Mouse (Mus musculus): ENCODE results near the gene Yae1d1. TPM values are rescaled to one million over a fixed set of nuclear protein-coding genes. Genes with fewer than 3 reads are reported as not detected.

The Yae1d1 gene
- total and polyA plus RNA-seq, 2 experiments from 2014 or later = 45.1 to 78.0 TPM

- WGBS = 35% methylated on average over 7 of the region's 7 CpGs
- Histone ChIP-seq H3K9ac (replicated peaks; ENCODE audit: low read depth, low read length) (peak overlapping the region; percentile 71; the same call in 1 of the 2 replicates), H3K4me2 (ENCODE audit: low read depth, low read length) (peak overlapping the region; percentile 81), H3K27me3 (ENCODE audit: control insufficient read depth, insufficient read depth, low read length) (no peaks in the 10 kb centered on the region), H3K27ac (ENCODE audit: low read depth) (peak overlapping the region; percentile 88), H3K4me3 (ENCODE audit: low read depth, low read length) (peak overlapping the region; percentile 62), H3K4me1 (ENCODE audit: control insufficient read depth, insufficient read depth) (peaks cover 14% of the 10 kb centered on the region; the same call in 1 of the 2 replicates), H3K36me3 (replicated peaks; ENCODE audit: control insufficient read depth, insufficient read depth, low read length) (0 out of 2 replicates have a peak, but pooled peaks cover 6% of the 10 kb centered on the region), H3K9me3 (replicated peaks; ENCODE audit: control insufficient read depth, low read length) (no peaks in the 10 kb centered on the region)
- TF ChIP-seq CTCF (IDR thresholded peaks at IDR 0.05; ENCODE audit: low read depth) = no peak
- DNase-seq (ENCODE audit: low spot score) (no peak), ATAC-seq (ENCODE audit: insufficient read depth, low read depth) (no peak)
Measured at GRCm38 (mm10) chr13:17993515-17993847, 332 bp upstream of the Yae1d1 start.

GRCm38 (mm10) chr13:17992009-17992408 is 1.1 kb downstream of the Yae1d1 start:
- Histone ChIP-seq H3K9ac (replicated peaks; ENCODE audit: low read depth, low read length) (peak overlapping the region; percentile 71; the same call in 1 of the 2 replicates), H3K4me2 (ENCODE audit: low read depth, low read length) (peak overlapping the region; percentile 81), H3K9me3 (replicated peaks; ENCODE audit: control insufficient read depth, low read length) (no peaks in the 10 kb centered on the region), H3K4me1 (ENCODE audit: control insufficient read depth, insufficient read depth) (peaks cover 14% of the 10 kb centered on the region; the same call in 1 of the 2 replicates), H3K27ac (ENCODE audit: low read depth) (0 out of 2 replicates have a peak overlapping the region, but pooled peaks have one; percentile 88), H3K4me3 (ENCODE audit: low read depth, low read length) (peak overlapping the region; percentile 62), H3K36me3 (replicated peaks; ENCODE audit: control insufficient read depth, insufficient read depth, low read length) (peaks cover 15% of the 10 kb centered on the region), H3K27me3 (ENCODE audit: control insufficient read depth, insufficient read depth, low read length) (no peaks in the 10 kb centered on the region)
- ATAC-seq (ENCODE audit: insufficient read depth, low read depth) (no peak), DNase-seq (ENCODE audit: low spot score) (no peak)
- TF ChIP-seq EP300 (IDR thresholded peaks at IDR 0.05; ENCODE audit: low read depth) = no peak
- TF ChIP-seq CTCF (IDR thresholded peaks at IDR 0.05; ENCODE audit: low read depth) = no peak
- WGBS = 11% methylated on average over 4 of the region's 4 CpGs

- H3K27me3 ChIP-seq (ENCODE audit: control insufficient read depth, insufficient read depth, low read length) = no peaks in the 10 kb centered on the region
- no peak overlapping the region for H3K4me3 ChIP-seq (ENCODE audit: low read depth, low read length)
- 25% methylated on average over 4 of the region's 4 CpGs for WGBS
- DNase-seq (ENCODE audit: low spot score) (peak; percentile 47), ATAC-seq (ENCODE audit: insufficient read depth, low read depth) (peak; percentile 44)
- H3K36me3 ChIP-seq (replicated peaks; ENCODE audit: control insufficient read depth, insufficient read depth, low read length) = peaks cover 48% of the 10 kb centered on the region
- no peak overlapping the region for H3K9ac ChIP-seq (replicated peaks; ENCODE audit: low read depth, low read length)
- no peaks in the 10 kb centered on the region for H3K4me1 ChIP-seq (ENCODE audit: control insufficient read depth, insufficient read depth)
- peak; percentile 75 for TF ChIP-seq CTCF (IDR thresholded peaks at IDR 0.05; ENCODE audit: low read depth)
- no peak for TF ChIP-seq EP300 (IDR thresholded peaks at IDR 0.05; ENCODE audit: low read depth)
- no peak overlapping the region for H3K27ac ChIP-seq (ENCODE audit: low read depth)
- H3K4me2 ChIP-seq (ENCODE audit: low read depth, low read length) = no peak overlapping the region
- H3K9me3 ChIP-seq (replicated peaks; ENCODE audit: control insufficient read depth, low read length) = no peaks in the 10 kb centered on the region
Measured at GRCm38 (mm10) chr13:17983194-17983593, 10.0 kb downstream of the Yae1d1 start.

GRCm38 (mm10) chr13:17982634-17983033 is 10.5 kb downstream of the Yae1d1 start:
- ATAC-seq (ENCODE audit: insufficient read depth, low read depth) (no peak), DNase-seq (ENCODE audit: low spot score) (no peak)
- Histone ChIP-seq H3K4me2 (ENCODE audit: low read depth, low read length) (no peak overlapping the region), H3K36me3 (replicated peaks; ENCODE audit: control insufficient read depth, insufficient read depth, low read length) (peaks cover 45% of the 10 kb centered on the region), H3K9me3 (replicated peaks; ENCODE audit: control insufficient read depth, low read length) (no peaks in the 10 kb centered on the region), H3K27me3 (ENCODE audit: control insufficient read depth, insufficient read depth, low read length) (no peaks in the 10 kb centered on the region), H3K9ac (replicated peaks; ENCODE audit: low read depth, low read length) (no peak overlapping the region), H3K27ac (ENCODE audit: low read depth) (no peak overlapping the region), H3K4me3 (ENCODE audit: low read depth, low read length) (no peak overlapping the region), H3K4me1 (ENCODE audit: control insufficient read depth, insufficient read depth) (no peaks in the 10 kb centered on the region)
- WGBS = 70% methylated on average over 5 of the region's 5 CpGs
- TF ChIP-seq EP300 (IDR thresholded peaks at IDR 0.05; ENCODE audit: low read depth) (no peak), CTCF (IDR thresholded peaks at IDR 0.05; ENCODE audit: low read depth) (no peak)

- ATAC-seq (ENCODE audit: insufficient read depth, low read depth) = no peak
- whole genome bisulfite sequencing = 61% methylated on average over 8 of the region's 8 CpGs
Measured at GRCm38 (mm10) chr13:17976854-17977739, 16.1 kb downstream of the Yae1d1 start.

More at GRCm38 (mm10) chr13:17976854-17977739, 16.1 kb downstream of the Yae1d1 start:
- H3K9ac ChIP-seq (replicated peaks; ENCODE audit: low read depth, low read length) = no peak overlapping the region
- TF ChIP-seq CTCF (IDR thresholded peaks at IDR 0.05; ENCODE audit: low read depth) (no peak), EP300 (IDR thresholded peaks at IDR 0.05; ENCODE audit: low read depth) (no peak)
- H3K4me2 ChIP-seq (ENCODE audit: low read depth, low read length) = no peak overlapping the region
- no peaks in the 10 kb centered on the region for H3K9me3 ChIP-seq (replicated peaks; ENCODE audit: control insufficient read depth, low read length)
- no peaks in the 10 kb centered on the region for H3K36me3 ChIP-seq (replicated peaks; ENCODE audit: control insufficient read depth, insufficient read depth, low read length)
- no peaks in the 10 kb centered on the region for H3K4me1 ChIP-seq (ENCODE audit: control insufficient read depth, insufficient read depth)
- no peaks in the 10 kb centered on the region for H3K27me3 ChIP-seq (ENCODE audit: control insufficient read depth, insufficient read depth, low read length)
- H3K4me3 ChIP-seq (ENCODE audit: low read depth, low read length) = no peak overlapping the region
- no peak for DNase-seq (ENCODE audit: low spot score)
- no peak overlapping the region for H3K27ac ChIP-seq (ENCODE audit: low read depth)
